Mouse (Mus musculus): ENCODE data around the gene Cnot10.

DNA sequence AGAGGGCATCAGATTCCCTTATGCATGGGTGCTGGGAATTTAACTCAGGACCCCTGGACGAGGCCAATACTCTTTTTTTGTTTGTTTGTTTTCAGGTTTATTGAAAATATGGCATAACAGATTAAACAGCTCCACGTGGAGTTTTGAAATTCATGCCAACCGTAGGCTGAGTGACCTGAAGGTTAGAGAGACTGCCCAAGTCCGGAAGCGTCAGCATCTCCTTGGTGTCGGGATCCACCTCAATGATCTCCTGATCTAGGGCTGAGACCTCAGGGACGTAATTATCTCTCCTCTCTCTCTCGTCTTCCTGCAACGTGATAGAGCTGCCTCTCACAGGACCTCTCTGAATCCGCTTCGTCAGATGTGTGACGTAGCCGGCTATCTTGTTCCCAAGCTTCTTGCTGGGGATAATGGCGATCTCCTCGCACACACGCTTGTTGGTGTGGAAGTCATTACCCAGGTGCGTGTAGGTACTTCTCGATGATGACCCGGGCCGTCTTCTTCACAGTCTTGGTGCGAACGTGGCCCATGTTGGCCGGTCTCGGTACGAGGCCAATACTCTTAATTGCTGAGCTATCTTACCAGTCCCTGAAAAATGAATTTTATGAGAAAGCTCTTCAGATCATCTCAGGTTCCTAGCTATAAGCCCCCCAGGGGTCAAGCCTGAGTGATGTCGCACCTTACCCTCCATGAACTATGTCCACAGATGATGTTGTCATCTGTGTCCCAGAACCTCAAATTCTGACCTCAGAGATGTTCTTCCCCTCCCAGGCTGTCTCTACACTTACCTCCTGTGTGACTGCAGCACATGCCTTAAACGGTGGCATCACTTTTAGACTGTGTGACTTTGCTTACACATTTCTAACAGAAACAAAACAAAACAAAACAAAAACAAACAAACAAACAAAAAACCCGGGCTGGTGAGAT, 7.8 kb upstream of the Cnot10 start:
- TF ChIP-seq CTCF (IDR thresholded peaks at IDR 0.05; ENCODE audit: extremely low read depth, insufficient read length, insufficient replicate concordance, low read depth, low read length) (no peak), POLR2A (IDR thresholded peaks at IDR 0.05; ENCODE audit: low read depth, low read length) (no peak)
